33 mouse cellular contexts compared by ENCODE assay signal in the genomic region with DNA sequence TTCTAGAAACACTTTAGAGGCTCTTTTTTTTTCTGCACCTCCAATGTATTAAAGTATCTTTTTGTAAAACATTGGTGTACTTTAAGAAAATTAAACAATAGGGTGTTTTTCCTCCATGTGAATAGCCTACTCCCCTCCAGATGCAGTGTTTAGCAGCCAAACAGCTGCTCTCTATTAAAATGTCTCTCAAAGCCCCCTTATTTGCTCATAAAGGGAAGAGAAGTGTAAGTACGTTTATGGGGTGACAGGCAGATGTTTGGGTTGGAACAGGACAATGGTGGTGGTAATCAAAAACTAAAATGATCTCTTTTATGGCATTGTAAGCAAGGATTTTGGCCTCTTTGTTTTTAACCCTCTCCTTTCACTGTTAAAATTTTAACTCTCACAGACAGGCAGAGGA. TPM values are rescaled to one million over a fixed set of nuclear protein-coding genes. Genes with fewer than 3 reads are reported as not detected.
DNase-seq lines count a peak whose midpoint lies in the region; ATAC-seq lines count a peak whose summit lies in the region.
"Had no signal": no experiment of that assay in that cellular context is flagged by ENCODE, and none has a peak within 500 bp of the region (broad histone marks: within the 10 kb centered on the region; RNA-seq: fewer than 3 reads in every experiment).

No protein-coding gene starts in this region.

- H3K4me2 ChIP-seq in kidney, embryonic 16.5 days (replicated peaks; ENCODE audit: low read depth, low read length): no peak overlapping the region
- no peak overlapping the region for H3K4me2 ChIP-seq in neural tube, embryonic 14.5 days (ENCODE audit: low read depth, low read length)
- no peak overlapping the region for H3K4me2 ChIP-seq in neural tube, embryonic 15.5 days
- H3K4me2 ChIP-seq in midbrain, embryonic 11.5 days: no peak overlapping the region
- H3K4me2 ChIP-seq: embryonic facial prominence, embryonic 13.5 days; heart, embryonic 15.5 days; hindbrain, embryonic 13.5 days; liver, embryonic 15.5 days had no signal

- DNase-seq in kidney, postnatal 14 days: no peak
- DNase-seq in hindlimb bud, embryonic 11.5 days (ENCODE audit: extremely low spot score, low read depth, low spot score): peak; percentile 26
- no peak for DNase-seq in midbrain, embryonic 11.5 days (ENCODE audit: low spot score, missing footprints)
- DNase-seq: adrenal gland, adult 2 months; cerebellum, adult 11-12 months; cerebellum, postnatal 10 days; gastrocnemius, postnatal 36 days; heart, postnatal 36 days; kidney, adult 18-20 months; kidney, postnatal 25 days; layer of hippocampus, postnatal 36 days; liver; lung, postnatal 36 days; midbrain, embryonic 14.5 days; retina, postnatal 1 day; right cerebral cortex, postnatal 25 days; spleen, adult 18-20 months had no signal

- no peaks in the 10 kb centered on the region for H3K27me3 ChIP-seq in kidney, embryonic 16.5 days (ENCODE audit: insufficient read depth, low read length)
- H3K27me3 ChIP-seq in neural tube, embryonic 14.5 days (ENCODE audit: control insufficient read depth, insufficient read depth, low read length): no peaks in the 10 kb centered on the region
- H3K27me3 ChIP-seq in neural tube, embryonic 15.5 days (replicated peaks): no peaks in the 10 kb centered on the region
- no peaks in the 10 kb centered on the region for H3K27me3 ChIP-seq in midbrain, embryonic 11.5 days (ENCODE audit: control insufficient read depth, insufficient read depth, low read length)
- H3K27me3 ChIP-seq: embryonic facial prominence, embryonic 13.5 days; heart, embryonic 15.5 days; hindbrain, embryonic 13.5 days; liver, embryonic 15.5 days; megakaryocyte, embryonic 14.5 days had no signal

- no peaks in the 10 kb centered on the region for H3K36me3 ChIP-seq in kidney, embryonic 16.5 days (ENCODE audit: insufficient read depth, low read length)
- no peaks in the 10 kb centered on the region for H3K36me3 ChIP-seq in neural tube, embryonic 14.5 days (ENCODE audit: control insufficient read depth, insufficient read depth, low read length)
- H3K36me3 ChIP-seq in neural tube, embryonic 15.5 days: no peaks in the 10 kb centered on the region
- H3K36me3 ChIP-seq in midbrain, embryonic 11.5 days (ENCODE audit: control insufficient read depth, insufficient read depth, low read length): no peaks in the 10 kb centered on the region
- H3K36me3 ChIP-seq: embryonic facial prominence, embryonic 13.5 days; heart, embryonic 15.5 days; hindbrain, embryonic 13.5 days; liver, embryonic 15.5 days had no signal

- H3K4me3 ChIP-seq in kidney, embryonic 16.5 days (ENCODE audit: low read length): no peak overlapping the region
- no peak overlapping the region for H3K4me3 ChIP-seq in neural tube, embryonic 14.5 days (ENCODE audit: low read depth, low read length)
- H3K4me3 ChIP-seq in neural tube, embryonic 15.5 days (replicated peaks): no peak overlapping the region
- H3K4me3 ChIP-seq in midbrain, embryonic 11.5 days (ENCODE audit: low read depth, low read length): no peak overlapping the region
- H3K4me3 ChIP-seq: embryonic facial prominence, embryonic 13.5 days; heart, embryonic 15.5 days; hindbrain, embryonic 13.5 days; layer of hippocampus, adult 2 months; liver, embryonic 15.5 days; megakaryocyte, embryonic 14.5 days had no signal

- H3K27ac ChIP-seq in kidney, embryonic 16.5 days (ENCODE audit: low read length): no peak overlapping the region
- H3K27ac ChIP-seq in neural tube, embryonic 14.5 days (ENCODE audit: low read depth, low read length): no peak overlapping the region
- no peak overlapping the region for H3K27ac ChIP-seq in neural tube, embryonic 15.5 days (replicated peaks)
- H3K27ac ChIP-seq in midbrain, embryonic 11.5 days (ENCODE audit: low read depth, low read length): no peak overlapping the region
- H3K27ac ChIP-seq: embryonic facial prominence, embryonic 13.5 days; heart, embryonic 15.5 days; hindbrain, embryonic 13.5 days; layer of hippocampus, adult 2 months; liver, embryonic 15.5 days had no signal

- no peaks in the 10 kb centered on the region for H3K9me3 ChIP-seq in kidney, embryonic 16.5 days (ENCODE audit: low read length)
- H3K9me3 ChIP-seq in neural tube, embryonic 14.5 days (ENCODE audit: control insufficient read depth, low read length): no peaks in the 10 kb centered on the region
- H3K9me3 ChIP-seq in neural tube, embryonic 15.5 days (replicated peaks): no peaks in the 10 kb centered on the region
- no peaks in the 10 kb centered on the region for H3K9me3 ChIP-seq in midbrain, embryonic 11.5 days (ENCODE audit: control insufficient read depth, low read length)
- H3K9me3 ChIP-seq: embryonic facial prominence, embryonic 13.5 days; heart, embryonic 15.5 days; hindbrain, embryonic 13.5 days; liver, embryonic 15.5 days; megakaryocyte, embryonic 14.5 days had no signal

- 17% methylated on average over 1 of the region's 1 CpGs for WGBS in kidney, embryonic 16.5 days
- WGBS in neural tube, embryonic 14.5 days: 18% methylated on average over 1 of the region's 1 CpGs
- 14% methylated on average over 1 of the region's 1 CpGs for WGBS in neural tube, embryonic 15.5 days
- 44% methylated on average over 1 of the region's 1 CpGs for WGBS in midbrain, embryonic 11.5 days

- 0 out of 2 replicates have a peak, but pooled peaks cover 2% of the 10 kb centered on the region for H3K4me1 ChIP-seq in kidney, embryonic 16.5 days (ENCODE audit: insufficient read depth, low read length)
- no peaks in the 10 kb centered on the region for H3K4me1 ChIP-seq in neural tube, embryonic 14.5 days (ENCODE audit: control insufficient read depth, insufficient read depth, low read length)
- no peaks in the 10 kb centered on the region for H3K4me1 ChIP-seq in neural tube, embryonic 15.5 days
- no peaks in the 10 kb centered on the region for H3K4me1 ChIP-seq in midbrain, embryonic 11.5 days (ENCODE audit: control insufficient read depth, insufficient read depth, low read length)
- H3K4me1 ChIP-seq: embryonic facial prominence, embryonic 13.5 days; liver, embryonic 15.5 days had no signal

- H3K9ac ChIP-seq in kidney, embryonic 16.5 days (replicated peaks; ENCODE audit: low read length): no peak overlapping the region
- no peak overlapping the region for H3K9ac ChIP-seq in neural tube, embryonic 14.5 days (replicated peaks; ENCODE audit: low read depth, low read length)
- no peak overlapping the region for H3K9ac ChIP-seq in neural tube, embryonic 15.5 days (replicated peaks)
- H3K9ac ChIP-seq in midbrain, embryonic 11.5 days (ENCODE audit: low read length): no peak overlapping the region
- H3K9ac ChIP-seq: embryonic facial prominence, embryonic 13.5 days; heart, embryonic 15.5 days; hindbrain, embryonic 13.5 days; liver, embryonic 15.5 days had no signal

- ATAC-seq in kidney, embryonic 16.5 days (ENCODE audit: low FRiP score, low TSS enrichment): peak; percentile 71
- ATAC-seq in neural tube, embryonic 14.5 days (ENCODE audit: low read depth): peak; percentile 46; the same call in 1 of the 2 replicates
- no peak for ATAC-seq in neural tube, embryonic 15.5 days (ENCODE audit: low FRiP score)
- ATAC-seq in midbrain, embryonic 11.5 days (ENCODE audit: low FRiP score): no peak
- no peak for ATAC-seq in granulocyte monocyte progenitor cell, adult 5-6 weeks (replicated peaks; ENCODE audit: poor library complexity, severe bottlenecking)
- ATAC-seq: inflammation-experienced regulatory T-cells, adult 6 months had no signal

RNA-seq across cellular contexts. Expression of a gene that starts 17.8 kb away (rescaled TPM):
- polyA plus RNA-seq in kidney, embryonic 16.5 days (2015; fragmentation: Nextera tagmentation; extraction: Ambion mirVana): 0.09 and 0.17 TPM in 2 replicates
- 0.08 TPM in 1 of 2 replicates, not detected in the other for polyA plus RNA-seq in neural tube, embryonic 14.5 days (2014; fragmentation: Nextera tagmentation; extraction: Ambion mirVana)
- 0.19 TPM in 1 of 2 replicates, not detected in the other for polyA plus RNA-seq in neural tube, embryonic 15.5 days (2015; fragmentation: Nextera tagmentation; extraction: Ambion mirVana)
- polyA plus RNA-seq in midbrain, embryonic 11.5 days (2014; fragmentation: Nextera tagmentation; extraction: Ambion mirVana): 0.08 TPM in 1 of 2 replicates, not detected in the other
- 0.23 TPM in 1 of 2 replicates, not detected in the other for total RNA-seq in granulocyte monocyte progenitor cell, adult 5-6 weeks (2014; fragmentation: Nextera tagmentation)
- total RNA-seq in granulocyte monocyte progenitor cell, adult 5-6 weeks (2017): 0.30 and 9.4 TPM in 2 replicates
- total RNA-seq: gastrocnemius, postnatal 36 days; layer of hippocampus, adult 2 months; layer of hippocampus, postnatal 36 days; left cerebral cortex, postnatal 10 days; MEL had no signal
- polyA plus RNA-seq: adrenal gland, adult 2 months; C2C12; cortical plate, adult 2 months; embryonic facial prominence, embryonic 13.5 days; hindbrain, embryonic 13.5 days; liver, embryonic 15.5 days; midbrain, embryonic 14.5 days; neural tube, embryonic 11.5 days had no signal

Comparison
In these comparisons a context has a peak if more than half of its experiments do, and no peak if none do; other contexts are left out.
1. ATAC-seq: peak in kidney, embryonic 16.5 days (single experiment) and neural tube, embryonic 14.5 days (single experiment); none in neural tube, embryonic 15.5 days (single experiment), midbrain, embryonic 11.5 days (single experiment) and granulocyte monocyte progenitor cell, adult 5-6 weeks (single experiment).